8 mouse cellular contexts compared by ENCODE assay signal in genomic region chr2:181592231-181593041, GRCm38 (mm10). TPM values are rescaled to one million over a fixed set of nuclear protein-coding genes. Genes with fewer than 3 reads are reported as not detected.
A peak's percentile ranks its signal among the peaks of the same experiment; 100 is the strongest.
DNase-seq lines count a peak whose midpoint lies in the region; ATAC-seq and TF ChIP-seq lines count a peak whose summit lies in the region.

Zfp512b (minus strand) TSS chr2:181592803.

- H3K4me3 ChIP-seq in G1E (ENCODE audit: low read depth, low read length), result peak within 1 kb of the TSS; percentile 80
- H3K4me3 ChIP-seq in forebrain, postnatal 0 days (ENCODE audit: low read depth, low read length), result peak within 1 kb of the TSS; percentile 97
- peak within 1 kb of the TSS; percentile 94 for H3K4me3 ChIP-seq in lung, embryonic 16.5 days (ENCODE audit: low read length)

- peaks cover 65% of the 10 kb centered on the region for H3K36me3 ChIP-seq in G1E (replicated peaks)
- H3K36me3 ChIP-seq in forebrain, postnatal 0 days (ENCODE audit: insufficient read depth), result peaks cover 43% of the 10 kb centered on the region
- H3K36me3 ChIP-seq in lung, embryonic 16.5 days (ENCODE audit: control insufficient read depth, insufficient read depth, low read length), result peaks cover 17% of the 10 kb centered on the region

- H3K27me3 ChIP-seq in G1E (ENCODE audit: insufficient read depth, low read length), result no peaks in the 10 kb centered on the region
- H3K27me3 ChIP-seq in forebrain, postnatal 0 days (ENCODE audit: insufficient read depth, low read length), result no peaks in the 10 kb centered on the region
- H3K27me3 ChIP-seq in lung, embryonic 16.5 days (ENCODE audit: control insufficient read depth, insufficient read depth, low read depth, low read length), result no peaks in the 10 kb centered on the region

- H3K27ac ChIP-seq in forebrain, postnatal 0 days (ENCODE audit: low read depth, low read length), result peak within 1 kb of the TSS; percentile 94
- H3K27ac ChIP-seq in lung, embryonic 16.5 days (ENCODE audit: low read length), result peak within 1 kb of the TSS; percentile 81

- H3K9me3 ChIP-seq in G1E (replicated peaks), result no peaks in the 10 kb centered on the region
- no peaks in the 10 kb centered on the region for H3K9me3 ChIP-seq in forebrain, postnatal 0 days (ENCODE audit: low read length)
- no peaks in the 10 kb centered on the region for H3K9me3 ChIP-seq in lung, embryonic 16.5 days (ENCODE audit: control insufficient read depth, low read length)

- H3K4me1 ChIP-seq in G1E (ENCODE audit: insufficient read depth, low read depth, low read length), result peaks cover 55% of the 10 kb centered on the region
- H3K4me1 ChIP-seq in forebrain, postnatal 0 days (ENCODE audit: insufficient read depth), result peaks cover 16% of the 10 kb centered on the region
- H3K4me1 ChIP-seq in lung, embryonic 16.5 days (replicated peaks; ENCODE audit: control insufficient read depth, insufficient read depth, low read length), result peaks cover 14% of the 10 kb centered on the region

- WGBS in forebrain, postnatal 0 days, result under 1% methylated on average over 82 of the region's 97 CpGs
- WGBS in lung, embryonic 16.5 days, result under 1% methylated on average over 48 of the region's 97 CpGs

- H3K4me2 ChIP-seq in forebrain, postnatal 0 days (ENCODE audit: low read depth), result peak within 1 kb of the TSS; percentile 85
- H3K4me2 ChIP-seq in lung, embryonic 16.5 days (ENCODE audit: low read depth, low read length), result peak within 1 kb of the TSS; percentile 84

- peak within 1 kb of the TSS; percentile 96 for H3K9ac ChIP-seq in forebrain, postnatal 0 days
- H3K9ac ChIP-seq in lung, embryonic 16.5 days (ENCODE audit: low read length), result peak within 1 kb of the TSS; percentile 84

- TF ChIP-seq CTCF in G1E (IDR thresholded peaks at IDR 0.05; ENCODE audit: low read depth, low read length), result no peak
- no peak; the same call in 1 of the 2 replicates for TF ChIP-seq CTCF in forebrain, postnatal 0 days (IDR thresholded peaks at IDR 0.05; ENCODE audit: low read depth)

- ATAC-seq in G1E (ENCODE audit: extremely low read depth, insufficient number of reproducible peaks, low FRiP score, poor library complexity, severe bottlenecking), result no peak; the same call in 1 of the 2 replicates
- peak; percentile 92 for ATAC-seq in forebrain, postnatal 0 days
- ATAC-seq in lung, embryonic 16.5 days (ENCODE audit: low read depth), result peak; percentile 84

- peak; percentile 80 for DNase-seq in G1E (ENCODE audit: low spot score)
- DNase-seq in cerebellum, adult 11 months, result peak; percentile 79
- DNase-seq in forebrain, postnatal 0 days, result peak; percentile 90
- peak; percentile 78 for DNase-seq in heart, postnatal 4 days
- DNase-seq in layer of hippocampus, adult 8-10 months (ENCODE audit: low spot score in 2 of 2), result peak; percentile 32 to 50
- DNase-seq in ovary, adult 18-20 months (ENCODE audit: low spot score), result peak; percentile 43
- peak; percentile 72 for DNase-seq in urinary bladder, adult 2 months (ENCODE audit: low spot score)

RNA-seq across cellular contexts. Expression of gene Zfp512b, which starts in this region (rescaled TPM):
- 19.9 and 40.5 TPM in 2 replicates for total RNA-seq in G1E (2014; fragmentation: Nextera tagmentation)
- total RNA-seq in G1E (2017), result 16.3 and 19.8 TPM in 2 replicates
- polyA plus RNA-seq in G1E (2012), result 88.2 and 90.0 TPM in 2 replicates
- total RNA-seq in forebrain, postnatal 0 days (2014; rRNA removed), result 74.6 and 75.6 TPM in 2 replicates
- 44.7 and 62.3 TPM in 2 replicates for polyA plus RNA-seq in forebrain, postnatal 0 days (2015; fragmentation: Nextera tagmentation; extraction: Ambion mirVana)
- total RNA-seq in heart, postnatal 4 days (2021), result 10 to 100 TPM; 41.8 to 45.5 TPM
- total RNA-seq in layer of hippocampus, adult 8-10 months (2022), result 100 to 1,000 TPM in 1 of 4 experiments, 10 to 100 TPM in 3; 89.3 to 104 (median 93.8) TPM
- polyA plus RNA-seq in lung, embryonic 16.5 days (2015; fragmentation: Nextera tagmentation; extraction: Ambion mirVana), result 34.9 and 37.2 TPM in 2 replicates
- polyA plus RNA-seq in urinary bladder, adult 2 months (2012; rRNA removed), result 43.9 and 52.6 TPM in 2 replicates
